ENCODE assay signal across 7 mouse cellular contexts in the genomic region with DNA sequence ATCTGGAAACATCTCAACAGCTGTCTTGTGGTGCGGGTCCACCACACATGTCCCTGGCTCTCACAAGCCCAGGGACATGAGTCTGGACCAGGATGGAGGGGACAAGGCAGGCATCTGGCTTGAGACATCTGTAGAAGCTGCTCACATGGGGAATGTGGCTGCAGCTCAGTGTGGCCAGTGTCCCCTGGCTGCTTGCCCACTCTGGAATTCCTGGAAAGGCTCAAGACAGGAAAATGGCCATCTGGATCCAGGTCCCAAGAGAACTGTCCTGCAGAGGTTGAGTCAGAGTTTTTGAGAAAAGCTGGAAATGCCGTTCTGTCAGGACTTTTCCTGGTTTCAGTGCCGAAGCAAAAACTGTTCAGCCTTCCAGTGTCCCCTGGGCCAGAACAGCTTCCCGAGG.
DNase-seq lines count a peak whose midpoint lies in the region; ATAC-seq and TF ChIP-seq lines count a peak whose summit lies in the region.

No protein-coding gene starts in this region.

- WGBS in embryonic facial prominence, embryonic 15.5 days, result 59% methylated on average over 4 of the region's 4 CpGs
- 60% methylated on average over 4 of the region's 4 CpGs for WGBS in limb, embryonic 12.5 days

- H3K4me3 ChIP-seq in embryonic facial prominence, embryonic 15.5 days (replicated peaks), result no peak overlapping the region
- no peak overlapping the region for H3K4me3 ChIP-seq in limb, embryonic 12.5 days (replicated peaks)
- no peak overlapping the region for H3K4me3 ChIP-seq in layer of hippocampus, adult 2 months

- peaks cover 17% of the 10 kb centered on the region; the same call in 1 of the 2 replicates for H3K4me1 ChIP-seq in embryonic facial prominence, embryonic 15.5 days
- H3K4me1 ChIP-seq in limb, embryonic 12.5 days (replicated peaks), result peaks cover 12% of the 10 kb centered on the region

- H3K9ac ChIP-seq in embryonic facial prominence, embryonic 15.5 days, result no peak overlapping the region
- no peak overlapping the region for H3K9ac ChIP-seq in limb, embryonic 12.5 days (replicated peaks)

- H3K4me2 ChIP-seq in embryonic facial prominence, embryonic 15.5 days (replicated peaks), result no peak overlapping the region
- H3K4me2 ChIP-seq in limb, embryonic 12.5 days, result no peak overlapping the region

- H3K27me3 ChIP-seq in embryonic facial prominence, embryonic 15.5 days, result no peaks in the 10 kb centered on the region
- H3K27me3 ChIP-seq in limb, embryonic 12.5 days, result no peaks in the 10 kb centered on the region

- ATAC-seq in embryonic facial prominence, embryonic 15.5 days (ENCODE audit: insufficient number of reproducible peaks, low FRiP score, low TSS enrichment, low read depth), result peak; percentile 49; the same call in 1 of the 2 replicates
- ATAC-seq in limb, embryonic 12.5 days (ENCODE audit: insufficient number of reproducible peaks, insufficient read depth, low FRiP score, low TSS enrichment, low read depth), result no peak

- H3K27ac ChIP-seq in embryonic facial prominence, embryonic 15.5 days (replicated peaks), result peak overlapping the region; percentile 58
- peak overlapping the region; percentile 42; the same call in 1 of the 2 replicates for H3K27ac ChIP-seq in limb, embryonic 12.5 days
- H3K27ac ChIP-seq in layer of hippocampus, adult 2 months, result no peak overlapping the region

- no peaks in the 10 kb centered on the region for H3K36me3 ChIP-seq in embryonic facial prominence, embryonic 15.5 days
- no peaks in the 10 kb centered on the region for H3K36me3 ChIP-seq in limb, embryonic 12.5 days

- TF ChIP-seq CTCF in layer of hippocampus, adult 2 months (conservative IDR thresholded peaks at IDR 0.05), result no peak

- peak; percentile 75 for DNase-seq in adrenal gland, postnatal 10 days
- DNase-seq in heart, postnatal 36 days, result peak; percentile 84 to 86
- DNase-seq in embryo, embryonic 10.5 days (ENCODE audit: low spot score), result no peak
- DNase-seq in layer of hippocampus, adult 2 months (ENCODE audit: low spot score in 2 of 2), result no peak
- no peak for DNase-seq in left cerebral cortex, adult 11 months (ENCODE audit: low spot score)

- H3K9me3 ChIP-seq in embryonic facial prominence, embryonic 15.5 days (replicated peaks), result no peaks in the 10 kb centered on the region
- H3K9me3 ChIP-seq in limb, embryonic 12.5 days, result no peaks in the 10 kb centered on the region

- intact Hi-C loops in heart, postnatal 36 days (cut with DNase I), result loop anchor here (2.0 to 10.0 kb wide), 2 partner anchors 105 to 589 kb away; no protein-coding TSS in a partner anchor

Comparison
In these comparisons a context has a peak if more than half of its experiments do, and no peak if none do; other contexts are left out.
1. DNase-seq: peak in adrenal gland, postnatal 10 days (single experiment) and heart, postnatal 36 days (2 of 2); none in embryo, embryonic 10.5 days (single experiment), layer of hippocampus, adult 2 months (0 of 2) and left cerebral cortex, adult 11 months (single experiment).